Mouse (Mus musculus): ENCODE results near the gene Fat3.

The Fat3 gene

GRCm38 (mm10) chr9:16014115-16014514 is 487.0 kb downstream of the Fat3 start:
- no peak for DNase-seq (ENCODE audit: low spot score)

DNA sequence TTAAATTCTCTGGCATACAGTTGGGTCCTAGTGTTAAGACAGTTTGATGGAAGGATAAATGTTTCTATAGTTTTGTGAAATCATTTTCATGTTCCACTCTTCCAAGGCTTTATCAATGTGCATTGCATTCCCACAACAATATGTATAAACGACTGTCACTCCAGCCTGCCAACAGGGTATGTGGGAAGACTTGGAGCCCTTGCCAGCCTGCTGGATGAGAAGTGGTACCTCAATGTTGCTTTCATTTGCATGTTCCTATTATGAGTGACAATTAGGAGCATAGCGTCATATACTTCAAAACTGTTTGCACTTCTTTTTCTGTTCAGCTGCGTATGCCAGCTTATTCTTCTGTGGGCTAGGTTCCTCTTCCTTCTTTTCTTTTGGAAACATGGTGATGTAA is 489.7 kb downstream of the Fat3 start:
- no peak for DNase-seq (ENCODE audit: low spot score)

GRCm38 (mm10) chr9:16007516-16007915 is 493.6 kb downstream of the Fat3 start:
- no peak for DNase-seq (ENCODE audit: low spot score)

GRCm38 (mm10) chr9:16002991-16003390 is 498.1 kb downstream of the Fat3 start:
- no peak for DNase-seq (ENCODE audit: low spot score)

- no peak for DNase-seq (ENCODE audit: low spot score)
Observed at GRCm38 (mm10) chr9:15994762-15995161, 506.3 kb downstream of the Fat3 start.

GRCm38 (mm10) chr9:15994177-15994576 is 506.9 kb downstream of the Fat3 start:
- no peak for DNase-seq (ENCODE audit: low spot score)

- no peak for DNase-seq (ENCODE audit: low spot score)
Observed at GRCm38 (mm10) chr9:15992158-15992846, 508.8 kb downstream of the Fat3 start.

- DNase-seq (ENCODE audit: low spot score), result no peak
Observed at GRCm38 (mm10) chr9:15978317-15978716, 522.8 kb downstream of the Fat3 start.

DNA sequence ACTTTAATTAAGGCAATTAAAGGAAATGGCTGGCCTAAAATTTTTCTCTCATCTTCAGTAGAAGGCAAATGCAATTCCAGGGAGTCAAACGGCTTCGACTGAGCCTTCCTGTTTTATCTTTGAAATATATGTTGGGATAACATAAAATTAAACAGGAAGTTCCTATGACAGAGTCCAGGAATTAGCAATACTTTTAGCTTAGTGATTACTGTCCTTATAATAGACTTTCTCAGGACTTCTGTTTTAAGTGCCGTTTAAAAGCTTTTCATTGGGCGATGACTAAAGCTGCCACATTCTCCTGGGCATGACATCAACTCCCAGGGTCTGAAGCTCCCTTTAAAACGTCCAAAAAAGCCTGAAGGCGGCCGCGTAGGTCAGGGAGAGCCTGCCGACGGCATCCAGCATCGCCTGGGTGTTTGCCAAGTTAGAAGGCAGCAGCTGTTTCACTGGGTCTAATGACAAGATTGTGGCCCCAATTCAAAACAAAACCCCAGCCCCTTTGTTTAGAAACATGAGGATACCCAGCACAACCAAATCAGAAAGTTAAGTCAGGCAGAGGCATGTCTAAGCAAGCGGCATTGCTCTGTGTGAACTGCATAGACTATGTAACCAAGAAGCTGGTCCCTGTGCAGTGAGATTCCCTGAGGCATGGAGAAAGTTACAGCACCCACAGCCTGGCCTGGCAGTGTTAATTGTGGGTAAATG is 524.0 kb downstream of the Fat3 start:
- DNase-seq (ENCODE audit: low spot score), result no peak

DNA sequence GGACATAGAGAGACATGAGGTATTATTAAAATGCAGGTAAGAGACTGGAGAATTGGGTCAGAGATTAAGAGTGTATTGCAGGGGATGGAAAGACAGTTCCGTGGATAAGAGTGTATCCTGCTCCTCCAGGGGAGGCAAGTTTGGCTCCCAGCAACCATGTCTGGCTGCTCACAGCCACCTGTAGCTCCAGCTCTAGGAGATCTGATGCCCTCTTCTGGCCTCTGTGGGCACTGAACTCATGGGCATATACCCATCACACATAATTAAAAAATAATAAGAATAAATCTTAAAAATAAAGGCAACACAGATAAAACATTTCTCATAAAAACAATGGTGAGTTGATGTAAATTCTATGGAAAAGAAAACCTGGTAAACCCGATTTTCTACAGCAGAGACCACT is 525.1 kb downstream of the Fat3 start:
- no peak for DNase-seq (ENCODE audit: low spot score)

GRCm38 (mm10) chr9:15972201-15972600 is 528.9 kb downstream of the Fat3 start:
- no peak for DNase-seq (ENCODE audit: low spot score)

GRCm38 (mm10) chr9:15971393-15971792 is 529.7 kb downstream of the Fat3 start:
- DNase-seq (ENCODE audit: low spot score), result no peak

- no peak for DNase-seq (ENCODE audit: low spot score)
Observed at GRCm38 (mm10) chr9:15964198-15964597, 536.9 kb downstream of the Fat3 start.

- no peak for DNase-seq (ENCODE audit: low spot score)
Observed at GRCm38 (mm10) chr9:15962886-15963285, 538.2 kb downstream of the Fat3 start.

DNA sequence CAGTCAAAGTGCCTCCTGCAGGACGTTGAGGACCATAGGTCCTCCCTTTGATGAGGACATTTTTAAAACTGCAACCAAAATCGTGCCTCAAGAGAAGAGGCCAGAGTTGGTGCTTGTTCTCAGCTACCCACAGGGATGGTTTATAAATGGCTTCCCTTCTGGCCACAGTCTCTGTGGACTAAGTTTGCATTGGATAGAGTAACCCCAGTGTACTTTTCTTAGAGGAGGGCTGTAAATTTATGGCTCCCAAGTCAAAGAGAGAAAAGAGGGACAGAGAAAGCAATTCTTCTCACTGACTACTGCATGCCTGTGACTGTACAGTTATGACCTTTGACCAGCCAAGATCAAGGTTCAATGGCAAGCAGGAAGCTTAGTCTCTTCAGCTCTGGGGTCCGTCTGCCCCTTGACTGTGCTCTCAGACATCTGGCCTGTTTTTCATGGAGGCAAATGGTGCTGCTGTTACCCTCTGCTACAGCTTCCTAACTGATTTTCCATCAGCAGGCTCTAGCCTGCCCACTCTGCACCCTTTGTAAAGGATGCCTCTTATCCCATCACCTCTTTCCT is 542.8 kb downstream of the Fat3 start:
- no peak for DNase-seq (ENCODE audit: low spot score)

- no peak for DNase-seq (ENCODE audit: low spot score)
Observed at GRCm38 (mm10) chr9:15957816-15958215, 543.3 kb downstream of the Fat3 start.

GRCm38 (mm10) chr9:15955147-15955782 is 545.8 kb downstream of the Fat3 start:
- no peak for DNase-seq (ENCODE audit: low spot score)

DNA sequence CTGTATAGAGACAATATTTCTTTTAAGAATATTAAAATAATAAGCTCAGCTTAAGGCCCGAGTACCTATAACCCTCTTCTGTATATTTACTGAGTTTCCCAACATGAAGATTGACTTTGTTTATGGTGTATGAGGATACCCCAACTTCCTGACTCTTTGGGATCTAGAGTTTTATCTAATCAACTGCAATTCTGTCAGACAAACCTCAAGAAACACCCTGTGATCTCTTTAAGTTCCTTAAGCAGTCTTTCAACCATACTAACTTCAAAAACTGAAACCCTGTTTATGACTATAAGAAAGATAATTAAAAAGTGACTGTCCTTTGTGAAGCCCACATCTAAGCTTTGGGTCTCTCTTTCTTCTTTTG is 546.8 kb downstream of the Fat3 start:
- DNase-seq (ENCODE audit: low spot score), result no peak

GRCm38 (mm10) chr9:15953585-15954337 is 547.3 kb downstream of the Fat3 start:
- no peak for DNase-seq (ENCODE audit: low spot score)

DNA sequence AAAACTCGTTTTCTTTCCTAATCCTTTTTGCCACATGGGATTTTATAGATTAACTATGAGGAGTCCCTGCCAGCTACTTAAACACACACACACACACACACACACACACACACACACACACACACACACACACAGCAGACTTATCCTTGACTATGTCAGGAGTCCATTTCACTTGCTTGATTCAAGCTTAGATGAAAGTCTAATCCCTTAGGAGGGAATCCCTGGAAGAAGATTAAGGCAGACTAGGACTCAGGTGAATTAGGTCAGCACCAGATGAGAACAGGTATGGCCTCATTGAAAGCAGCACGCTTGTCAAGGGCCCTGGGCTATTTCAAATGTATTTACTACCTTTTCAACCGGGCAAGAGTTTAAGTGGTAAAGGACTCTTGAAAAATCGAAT is 553.0 kb downstream of the Fat3 start:
- no peak for DNase-seq (ENCODE audit: low spot score)

- DNase-seq (ENCODE audit: low spot score), result no peak
Observed at GRCm38 (mm10) chr9:15944182-15944581, 556.9 kb downstream of the Fat3 start.

DNA sequence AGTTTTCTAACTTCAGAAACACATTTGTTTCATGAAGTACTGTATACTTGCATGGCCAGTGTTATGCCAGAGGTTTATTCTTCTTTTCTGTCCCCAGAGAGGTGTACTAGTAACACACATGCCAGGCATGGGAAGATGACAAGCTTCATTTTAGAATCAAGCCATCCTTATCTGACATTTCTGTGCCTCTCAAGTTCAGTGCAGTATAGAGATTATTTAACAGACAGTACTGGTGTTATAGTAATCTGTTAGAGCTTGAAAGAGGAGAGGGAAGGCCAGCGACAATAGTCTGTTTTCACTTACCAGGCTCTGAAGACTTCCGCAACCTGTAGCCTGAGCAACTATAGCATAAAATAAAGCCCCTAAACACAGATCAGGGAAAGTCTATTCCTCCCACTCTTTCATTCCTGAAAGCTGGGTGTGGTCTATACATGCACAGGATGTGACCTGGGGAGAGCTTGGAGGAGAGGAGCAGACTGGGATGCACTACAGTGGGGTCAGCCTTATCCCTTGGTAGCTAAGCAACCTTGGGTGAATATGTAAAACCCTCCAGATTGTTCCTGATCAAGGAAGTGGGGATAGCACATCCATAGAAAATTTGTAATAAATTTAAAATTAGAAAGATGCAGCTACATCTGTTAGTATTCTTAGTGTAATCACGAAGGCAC is 557.5 kb downstream of the Fat3 start:
- DNase-seq (ENCODE audit: low spot score), result no peak

Measured in urinary bladder, postnatal 25 days (tissue).